Mouse (Mus musculus) ES-Bruce4 (cell line): ENCODE data around the gene E2f4.

Experiments used
- CTCF ChIP-seq: IDR thresholded peaks from one replicate; pipeline ENCODE4 v1.8.1; 2011; ENCODE audit warnings: low read depth, low read length
- EP300 ChIP-seq: IDR thresholded peaks from 2 replicates; pipeline ENCODE4 v1.6.1; 2011; ENCODE audit warnings: low read depth, low read length; ENCODE audit not compliant: insufficient read depth
- POLR2A ChIP-seq: IDR thresholded peaks from one replicate; pipeline ENCODE4 v1.8.1; 2011; ENCODE audit warnings: low read length; ENCODE audit not compliant: insufficient read depth

- TF ChIP-seq POLR2A, result no peak
- no peak for TF ChIP-seq CTCF
- TF ChIP-seq EP300, result no peak
Observed at GRCm38 (mm10) chr8:105275840-105276239, 21.6 kb upstream of the E2f4 start, which contains the start of gene Nol3.
